Mouse (Mus musculus) heart, embryonic 10.5 days (tissue): ENCODE results near the gene 4930568D16Rik. TPM values are rescaled to one million over a fixed set of nuclear protein-coding genes. Genes with fewer than 3 reads are reported as not detected.

ENCODE experiments used
- DNase-seq: peaks from one replicate; pipeline ENCODE4 v3.0.0-alpha.2; 2017; ENCODE audit warnings: low spot score
- H3K27ac ChIP-seq: fragments of 300-500 bp; sonication (generic); 2 replicates; pipeline ENCODE4 v1.5.1; 2016; ENCODE audit warnings: mild to moderate bottlenecking
- H3K27me3 ChIP-seq: fragments of 300-500 bp; sonication (generic); 2 replicates; pipeline ENCODE4 v1.6.1; 2016; ENCODE audit warnings: mild to moderate bottlenecking; ENCODE audit not compliant: poor library complexity, insufficient read depth, severe bottlenecking
- H3K36me3 ChIP-seq: fragments of 300-500 bp; sonication (generic); 2 replicates; pipeline ENCODE4 v1.6.1; 2016; ENCODE audit warnings: mild to moderate bottlenecking, moderate library complexity
- H3K4me1 ChIP-seq: fragments of 300-500 bp; sonication (generic); 2 replicates; pipeline ENCODE4 v1.6.1; 2016; ENCODE audit warnings: mild to moderate bottlenecking
- H3K4me3 ChIP-seq: fragments of 300-500 bp; sonication (generic); 2 replicates; pipeline ENCODE4 v1.5.1; 2016; ENCODE audit warnings: mild to moderate bottlenecking, moderate library complexity
- H3K9me3 ChIP-seq: fragments of 300-500 bp; sonication (generic); 2 replicates; pipeline ENCODE4 v1.6.1; 2016; ENCODE audit warnings: mild to moderate bottlenecking, moderate library complexity
- WGBS: fragments of 180-500 bp; shearing (Covaris S2); methylation state at CpG from one replicate; pipeline ENCODE4 v1.1.7; 2016; 5-methylcytosine and 5-hydroxymethylcytosine counted together
- polyA plus RNA-seq: library from polyadenylated mRNA; unstranded; fragments of >200 nt; fragmentation: Nextera tagmentation; extraction: Ambion mirVana; gene quantifications from 2 replicates; pipeline ENCODE4 v1.2.1, GENCODE M21; 2016

The 4930568D16Rik gene
- polyA plus RNA-seq, 1 experiment from 2014 or later = not detected

DNA sequence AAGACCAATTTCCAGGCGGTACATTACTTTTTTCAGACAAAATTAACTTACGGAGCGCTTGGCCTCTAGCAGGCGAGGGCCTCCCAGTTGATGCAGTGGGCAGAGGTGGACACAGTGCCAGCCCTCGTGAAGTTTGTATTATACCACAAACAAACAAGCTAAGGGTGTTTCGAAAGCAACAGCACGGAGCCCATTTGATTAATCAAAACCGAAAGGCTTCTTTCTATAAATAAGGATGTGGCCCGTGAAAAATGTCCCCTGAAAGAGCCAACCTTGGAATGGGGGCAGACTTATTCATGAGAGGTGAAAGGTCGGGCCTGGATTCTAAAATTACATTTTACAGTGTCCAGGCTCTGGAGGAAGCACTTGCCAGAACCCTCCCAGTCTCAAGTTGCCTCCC, 30.1 kb downstream of the 4930568D16Rik start:
- no peaks in the 10 kb centered on the region for H3K36me3 ChIP-seq
- H3K27me3 ChIP-seq = no peaks in the 10 kb centered on the region; the same call in 1 of the 2 replicates
- peak overlapping the region; percentile 77 for H3K4me3 ChIP-seq
- H3K4me1 ChIP-seq = peaks cover 20% of the 10 kb centered on the region
- H3K27ac ChIP-seq = peak overlapping the region; percentile 93
- DNase-seq = no peak
- WGBS = 56% methylated on average over 10 of the region's 10 CpGs
- no peaks in the 10 kb centered on the region for H3K9me3 ChIP-seq

DNA sequence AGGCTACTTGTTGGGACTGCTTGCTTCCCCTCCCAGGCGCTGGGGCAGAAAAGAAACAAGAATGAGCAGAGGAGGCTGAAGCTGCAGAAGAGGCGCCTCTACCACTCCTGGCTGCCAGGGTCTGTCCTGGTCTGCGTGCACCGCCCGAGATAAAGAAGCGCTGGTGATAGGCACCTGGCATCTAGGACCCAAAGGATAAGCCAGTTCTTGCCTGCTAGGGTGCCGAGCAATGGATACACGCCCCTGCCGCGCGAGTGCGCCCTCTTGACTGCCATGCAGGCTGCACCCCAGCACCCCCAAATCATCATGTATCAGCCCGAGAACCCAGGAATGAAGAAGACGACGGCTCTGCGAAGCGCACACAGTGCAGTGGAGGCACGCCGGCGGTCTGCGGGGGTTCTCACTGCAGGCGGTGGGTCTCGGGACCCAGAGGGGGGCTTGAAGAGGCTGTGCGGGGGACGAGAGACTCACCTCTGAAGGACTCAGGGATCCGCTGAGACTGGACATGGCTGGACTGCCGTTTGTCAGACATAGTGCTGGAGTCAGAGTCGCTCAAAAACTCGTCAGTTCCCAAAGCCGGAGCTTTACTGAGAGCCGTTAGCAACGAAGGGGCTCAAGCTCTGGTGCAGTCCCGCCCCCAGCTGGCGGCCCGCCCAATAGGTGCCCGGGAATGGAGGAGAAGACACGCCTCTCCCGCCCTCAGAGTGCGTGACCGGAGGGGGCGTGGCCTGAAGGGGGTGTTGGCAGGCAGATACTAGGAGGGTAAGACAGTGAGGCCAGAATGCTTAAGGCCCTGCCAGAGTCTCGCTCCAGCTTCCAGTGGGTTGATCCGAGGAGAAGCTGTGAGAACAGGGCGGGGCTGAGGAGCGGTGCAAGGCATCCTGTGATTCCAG, 30.9 kb downstream of the 4930568D16Rik start, which contains the start of gene Stom:
TSS of gene Stom (minus strand) at position 589 of the 893 bp plus-strand sequence.
- peak; percentile 100 for DNase-seq
- Histone ChIP-seq H3K27ac (peak within 1 kb of the TSS; percentile 93), H3K36me3 (no peaks in the 10 kb centered on the region), H3K4me1 (peaks cover 20% of the 10 kb centered on the region), H3K27me3 (no peaks in the 10 kb centered on the region; the same call in 1 of the 2 replicates), H3K4me3 (peak within 1 kb of the TSS; percentile 77), H3K9me3 (no peaks in the 10 kb centered on the region)
- under 1% methylated on average over 45 of the region's 45 CpGs for WGBS

DNA sequence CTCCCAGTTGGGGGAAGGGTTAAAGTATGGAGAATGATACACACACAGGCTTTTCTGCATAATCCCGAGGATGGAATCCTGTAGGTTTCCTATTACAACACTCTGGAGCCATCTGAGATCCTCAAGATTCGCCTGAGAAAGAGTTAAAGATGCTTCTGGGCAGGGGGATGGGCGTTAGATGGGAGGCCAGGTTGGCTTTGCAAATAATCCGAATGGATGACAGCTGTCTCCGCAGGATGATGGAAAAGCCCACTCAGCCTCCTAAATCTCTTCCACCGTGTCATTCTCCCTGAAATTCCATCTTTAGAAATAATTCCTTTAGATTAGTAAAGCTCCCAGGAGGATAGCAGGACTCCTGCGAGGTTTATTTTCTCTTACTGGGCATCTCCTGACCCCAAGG, 31.9 kb downstream of the 4930568D16Rik start:
- no peaks in the 10 kb centered on the region; the same call in 1 of the 2 replicates for H3K27me3 ChIP-seq
- DNase-seq = peak; percentile 54
- peak overlapping the region; percentile 93; the same call in 1 of the 2 replicates for H3K27ac ChIP-seq
- H3K4me1 ChIP-seq = peaks cover 20% of the 10 kb centered on the region
- H3K36me3 ChIP-seq = no peaks in the 10 kb centered on the region
- no peaks in the 10 kb centered on the region for H3K9me3 ChIP-seq
- peak overlapping the region; percentile 77 for H3K4me3 ChIP-seq
- 9% methylated on average over 7 of the region's 7 CpGs for WGBS

DNA sequence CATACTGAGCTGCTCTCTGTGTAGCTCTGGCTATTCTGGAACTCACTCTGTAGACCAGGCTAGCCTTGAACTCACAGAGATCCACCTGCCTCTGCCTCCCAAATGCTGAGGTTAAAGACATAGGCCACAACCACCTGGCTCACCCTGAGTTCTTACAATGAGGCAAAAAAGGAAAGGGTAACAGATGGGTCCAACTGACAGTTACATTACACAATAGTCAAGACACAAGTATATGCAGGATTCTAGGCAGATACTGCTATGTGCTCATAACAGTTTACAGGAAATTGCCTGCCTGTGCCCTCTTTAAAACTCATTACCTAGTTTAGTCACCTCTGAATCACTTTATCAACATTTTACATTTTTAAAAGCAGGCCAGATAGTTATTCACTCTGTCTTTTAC, 33.9 kb downstream of the 4930568D16Rik start:
- Histone ChIP-seq H3K27me3 (no peaks in the 10 kb centered on the region; the same call in 1 of the 2 replicates), H3K36me3 (no peaks in the 10 kb centered on the region), H3K9me3 (no peaks in the 10 kb centered on the region), H3K4me1 (peaks cover 20% of the 10 kb centered on the region), H3K4me3 (no peak overlapping the region), H3K27ac (no peak overlapping the region)
- DNase-seq = no peak

- peaks cover 18% of the 10 kb centered on the region for H3K4me1 ChIP-seq
- H3K27me3 ChIP-seq = no peaks in the 10 kb centered on the region; the same call in 1 of the 2 replicates
- DNase-seq = no peak
- no peak overlapping the region for H3K4me3 ChIP-seq
- WGBS = 62% methylated on average over 2 of the region's 2 CpGs
- no peaks in the 10 kb centered on the region for H3K36me3 ChIP-seq
- no peaks in the 10 kb centered on the region for H3K9me3 ChIP-seq
- H3K27ac ChIP-seq = no peak overlapping the region
Measured at GRCm38 (mm10) chr2:35331205-35331604, 36.3 kb downstream of the 4930568D16Rik start.

DNA sequence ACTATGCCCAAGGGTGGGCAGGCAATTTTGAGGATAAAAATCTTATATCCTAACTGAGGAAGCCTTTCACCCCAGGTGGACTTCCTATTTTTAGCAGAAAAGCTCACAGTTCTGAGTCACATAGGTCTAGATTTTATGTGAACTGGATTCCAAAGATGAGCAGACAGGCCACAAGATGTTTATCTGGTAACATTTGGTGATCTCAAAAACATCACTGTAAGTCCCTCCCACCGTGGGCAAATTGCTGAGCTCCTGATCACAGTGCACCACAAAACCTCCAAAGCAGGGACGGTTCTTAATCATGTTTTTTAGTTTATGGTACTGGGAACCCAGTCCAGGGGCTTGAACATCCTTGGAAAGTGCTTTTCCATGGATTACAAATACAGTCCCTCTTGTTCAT, 38.5 kb downstream of the 4930568D16Rik start:
- peaks cover 12% of the 10 kb centered on the region; the same call in 1 of the 2 replicates for H3K4me1 ChIP-seq
- H3K9me3 ChIP-seq = no peaks in the 10 kb centered on the region
- DNase-seq = no peak
- H3K27ac ChIP-seq = no peak overlapping the region
- H3K4me3 ChIP-seq = no peak overlapping the region
- no peaks in the 10 kb centered on the region for H3K36me3 ChIP-seq
- H3K27me3 ChIP-seq = peaks cover 4% of the 10 kb centered on the region
- WGBS = 83% methylated on average over 2 of the region's 2 CpGs

GRCm38 (mm10) chr2:35328064-35328792, 39.3 kb downstream of the 4930568D16Rik start:
- WGBS = 49% methylated on average over 11 of the region's 11 CpGs

GRCm38 (mm10) chr2:35327583-35327982, 39.9 kb downstream of the 4930568D16Rik start:
- H3K4me3 ChIP-seq = no peak overlapping the region
- H3K9me3 ChIP-seq = no peaks in the 10 kb centered on the region
- 0 out of 2 replicates have a peak, but pooled peaks cover 5% of the 10 kb centered on the region for H3K36me3 ChIP-seq
- no peak for DNase-seq
- 59% methylated on average over 10 of the region's 10 CpGs for WGBS
- peaks cover 16% of the 10 kb centered on the region; the same call in 1 of the 2 replicates for H3K4me1 ChIP-seq
- H3K27ac ChIP-seq = no peak overlapping the region
- peaks cover 4% of the 10 kb centered on the region for H3K27me3 ChIP-seq

More at GRCm38 (mm10) chr2:35328064-35328792, 39.3 kb downstream of the 4930568D16Rik start:
- Histone ChIP-seq H3K4me3 (no peak overlapping the region), H3K4me1 (peaks cover 12% of the 10 kb centered on the region; the same call in 1 of the 2 replicates), H3K36me3 (0 out of 2 replicates have a peak, but pooled peaks cover 5% of the 10 kb centered on the region), H3K9me3 (no peaks in the 10 kb centered on the region), H3K27me3 (peaks cover 4% of the 10 kb centered on the region), H3K27ac (no peak overlapping the region)
- no peak for DNase-seq

DNA sequence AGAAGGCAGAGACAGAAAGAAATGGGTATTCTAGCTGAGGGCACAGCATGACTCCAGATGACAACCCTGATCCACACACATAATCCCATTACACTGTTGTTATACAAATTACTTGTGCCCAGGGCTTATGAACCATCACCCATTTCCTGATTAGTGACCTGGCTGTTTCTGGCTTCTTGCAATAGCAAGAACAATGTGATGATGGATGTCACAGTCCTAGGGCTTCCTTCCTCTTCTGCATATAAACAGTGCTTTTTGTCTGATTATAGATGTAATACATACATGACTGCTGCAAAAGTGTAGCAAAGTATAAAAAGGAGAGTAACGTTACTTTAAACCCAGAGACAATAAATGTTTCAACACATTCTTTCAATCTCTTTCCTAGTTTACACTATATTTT, 40.6 kb downstream of the 4930568D16Rik start:
- Histone ChIP-seq H3K36me3 (0 out of 2 replicates have a peak, but pooled peaks cover 5% of the 10 kb centered on the region), H3K9me3 (no peaks in the 10 kb centered on the region), H3K27me3 (peaks cover 4% of the 10 kb centered on the region), H3K27ac (no peak overlapping the region), H3K4me1 (peaks cover 23% of the 10 kb centered on the region), H3K4me3 (no peak overlapping the region)
- no peak for DNase-seq
- 75% methylated on average over 1 of the region's 1 CpGs for WGBS

DNA sequence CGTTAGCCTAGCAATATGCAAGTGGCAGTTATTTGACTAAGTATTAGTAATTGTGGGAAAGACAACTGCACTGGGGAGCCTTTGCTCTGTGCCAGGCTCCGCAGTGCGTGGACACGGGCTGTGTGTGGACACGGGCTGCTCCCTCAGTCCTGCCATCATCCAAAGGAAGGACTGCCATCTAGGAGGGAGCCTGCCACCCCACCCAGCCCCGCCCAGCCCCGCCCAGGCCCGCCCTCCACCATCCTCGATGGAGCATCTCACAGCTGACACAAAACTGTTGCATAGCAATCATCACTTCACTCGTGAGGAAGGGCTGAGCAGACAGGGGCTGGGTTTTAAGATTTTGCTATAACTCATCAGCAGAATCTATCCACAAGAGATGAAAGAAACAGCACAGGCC, 41.6 kb downstream of the 4930568D16Rik start:
- H3K4me3 ChIP-seq = no peak overlapping the region
- H3K9me3 ChIP-seq = no peaks in the 10 kb centered on the region
- no peak overlapping the region for H3K27ac ChIP-seq
- 0 out of 2 replicates have a peak, but pooled peaks cover 5% of the 10 kb centered on the region for H3K36me3 ChIP-seq
- WGBS = 60% methylated on average over 10 of the region's 10 CpGs
- DNase-seq = no peak
- peaks cover 25% of the 10 kb centered on the region for H3K4me1 ChIP-seq
- peaks cover 4% of the 10 kb centered on the region for H3K27me3 ChIP-seq

- WGBS = 75% methylated on average over 10 of the region's 10 CpGs
- H3K9me3 ChIP-seq = no peaks in the 10 kb centered on the region
- peaks cover 39% of the 10 kb centered on the region for H3K4me1 ChIP-seq
- peaks cover 4% of the 10 kb centered on the region; the same call in 1 of the 2 replicates for H3K27me3 ChIP-seq
- no peak for DNase-seq
- H3K4me3 ChIP-seq = no peak overlapping the region
- H3K27ac ChIP-seq = no peak overlapping the region
- peaks cover 16% of the 10 kb centered on the region for H3K36me3 ChIP-seq
Measured at GRCm38 (mm10) chr2:35322404-35323164, 44.9 kb downstream of the 4930568D16Rik start.

DNA sequence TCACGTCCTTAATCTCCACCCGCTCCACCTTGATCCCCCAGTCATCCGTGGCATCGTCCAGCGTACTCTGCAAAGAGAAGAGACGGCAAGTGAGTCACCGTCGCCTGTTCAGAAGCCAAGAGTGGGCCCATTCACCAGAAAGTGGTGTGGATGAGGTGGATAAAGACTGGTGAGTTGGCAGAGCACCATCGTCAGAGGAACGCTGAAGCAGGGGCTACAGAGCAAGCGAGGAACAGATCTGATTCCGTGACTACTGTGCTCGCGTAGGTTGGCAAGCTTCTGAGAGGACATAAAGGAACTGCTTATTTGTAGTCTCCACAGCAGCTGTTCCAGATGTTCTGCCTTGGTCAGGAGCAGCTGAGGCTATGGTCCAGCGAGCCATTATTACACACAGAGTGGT, 47.1 kb downstream of the 4930568D16Rik start:
- Histone ChIP-seq H3K4me3 (no peak overlapping the region), H3K27me3 (no peaks in the 10 kb centered on the region), H3K36me3 (peaks cover 16% of the 10 kb centered on the region), H3K4me1 (peaks cover 47% of the 10 kb centered on the region), H3K27ac (no peak overlapping the region), H3K9me3 (no peaks in the 10 kb centered on the region)
- DNase-seq = no peak
- 92% methylated on average over 15 of the region's 15 CpGs for WGBS
